Mouse (Mus musculus): ENCODE results near the gene Aldh3b1.
"Not testable (repeated sequence)": the region's sequence is repeated elsewhere in the genome, so short reads cannot be mapped to it uniquely, and the experiment has no call there.

Gene Aldh3b1

GRCm38 (mm10) chr19:3929211-3929941 is at the start of gene Aldh3b1:
TSS of gene Aldh3b1 (minus strand) at chr19:3929808.
- DNase-seq: peak; percentile 91 to 93

- DNase-seq: no peak
These were observed 46.3 kb upstream of the Aldh3b1 start for GRCm38 (mm10) chr19:3975866-3976265.

- not testable (repeated sequence) for DNase-seq
These were observed 45.0 kb upstream of the Aldh3b1 start for GRCm38 (mm10) chr19:3974608-3975007.

- peak in 1 of 2 experiments; percentile 51 for DNase-seq
These were observed 42.6 kb upstream of the Aldh3b1 start, which contains the start of gene Aldh3b2 for GRCm38 (mm10) chr19:3972229-3972628. TSS of gene Aldh3b2 (plus strand) at chr19:3972328.

GRCm38 (mm10) chr19:3967258-3967657 is 37.6 kb upstream of the Aldh3b1 start:
- DNase-seq: no peak

- no peak for DNase-seq
These were observed 36.9 kb upstream of the Aldh3b1 start for GRCm38 (mm10) chr19:3966330-3967075.

- no peak for DNase-seq
These were observed 34.4 kb upstream of the Aldh3b1 start for GRCm38 (mm10) chr19:3964030-3964429.

GRCm38 (mm10) chr19:3962469-3962868 is 32.9 kb upstream of the Aldh3b1 start:
- peak in 1 of 2 experiments; percentile 56 for DNase-seq

GRCm38 (mm10) chr19:3961805-3962204 is 32.2 kb upstream of the Aldh3b1 start:
- not testable (repeated sequence) for DNase-seq

- peak; percentile 25 to 64 for DNase-seq
These were observed 30.6 kb upstream of the Aldh3b1 start for GRCm38 (mm10) chr19:3960211-3960610.

- DNase-seq: no peak
These were observed 29.4 kb upstream of the Aldh3b1 start for GRCm38 (mm10) chr19:3959030-3959429.

GRCm38 (mm10) chr19:3958470-3958869 is 28.9 kb upstream of the Aldh3b1 start, which contains the start of gene Aldh3b3:
TSS of gene Aldh3b3 (plus strand) at chr19:3958645.
- no peak for DNase-seq

GRCm38 (mm10) chr19:3957296-3958036 is 27.9 kb upstream of the Aldh3b1 start:
- DNase-seq: not testable (repeated sequence)

- no peak for DNase-seq
These were observed 26.2 kb upstream of the Aldh3b1 start for GRCm38 (mm10) chr19:3955804-3956203.

GRCm38 (mm10) chr19:3955033-3955432 is 25.4 kb upstream of the Aldh3b1 start:
- no peak for DNase-seq

- no peak for DNase-seq
These were observed 22.5 kb upstream of the Aldh3b1 start for GRCm38 (mm10) chr19:3952099-3952498.

GRCm38 (mm10) chr19:3951461-3951860 is 21.9 kb upstream of the Aldh3b1 start:
- DNase-seq: no peak

GRCm38 (mm10) chr19:3950331-3950730 is 20.7 kb upstream of the Aldh3b1 start:
- no peak for DNase-seq

- DNase-seq: no peak
These were observed 18.9 kb upstream of the Aldh3b1 start for GRCm38 (mm10) chr19:3948546-3948945.

GRCm38 (mm10) chr19:3947813-3948212 is 18.2 kb upstream of the Aldh3b1 start:
- DNase-seq: no peak

GRCm38 (mm10) chr19:3946715-3947114 is 17.1 kb upstream of the Aldh3b1 start:
- peak; percentile 54 to 81 for DNase-seq

- peak in 1 of 2 experiments; percentile 38 for DNase-seq
These were observed 16.4 kb upstream of the Aldh3b1 start for GRCm38 (mm10) chr19:3945872-3946564.
